Comparison of ENCODE assay signal across 24 mouse cellular contexts in genomic region chr5:3645326-3645725, GRCm38 (mm10). TPM values are rescaled to one million over a fixed set of nuclear protein-coding genes. Genes with fewer than 3 reads are reported as not detected.
DNase-seq lines count a peak whose midpoint lies in the region; ATAC-seq and TF ChIP-seq lines count a peak whose summit lies in the region.
"Had no signal": no experiment of that assay in that cellular context is flagged by ENCODE, and none has a peak within 500 bp of the region (broad histone marks: within the 10 kb centered on the region; RNA-seq: fewer than 3 reads in every experiment).

No protein-coding gene starts in this region.

- peak overlapping the region; percentile 28 for H3K4me2 ChIP-seq in forebrain, embryonic 13.5 days
- no peak overlapping the region for H3K4me2 ChIP-seq in forebrain, postnatal 0 days (ENCODE audit: low read depth)
- H3K4me2 ChIP-seq in kidney, embryonic 15.5 days: peak overlapping the region; percentile 31; the same call in 1 of the 2 replicates
- H3K4me2 ChIP-seq in kidney, embryonic 16.5 days (replicated peaks; ENCODE audit: low read depth, low read length): no peak overlapping the region
- peak overlapping the region; percentile 19; the same call in 1 of the 2 replicates for H3K4me2 ChIP-seq in stomach, embryonic 16.5 days (ENCODE audit: low read depth, low read length)
- H3K4me2 ChIP-seq in stomach, postnatal 0 days (replicated peaks; ENCODE audit: low read depth): no peak overlapping the region
- peak overlapping the region; percentile 11; the same call in 1 of the 2 replicates for H3K4me2 ChIP-seq in neural tube, embryonic 15.5 days

- TF ChIP-seq EP300 in stomach, postnatal 0 days (optimal IDR thresholded peaks at IDR 0.05): no peak

- no peak overlapping the region for H3K9ac ChIP-seq in forebrain, embryonic 13.5 days
- no peak overlapping the region for H3K9ac ChIP-seq in forebrain, postnatal 0 days
- 0 out of 2 replicates have a peak overlapping the region, but pooled peaks have one; percentile 7 for H3K9ac ChIP-seq in kidney, embryonic 15.5 days
- H3K9ac ChIP-seq in kidney, embryonic 16.5 days (replicated peaks; ENCODE audit: low read length): no peak overlapping the region
- H3K9ac ChIP-seq in stomach, embryonic 16.5 days (ENCODE audit: low read length): 0 out of 2 replicates have a peak overlapping the region, but pooled peaks have one; percentile 14
- H3K9ac ChIP-seq in stomach, postnatal 0 days (ENCODE audit: low read length): no peak overlapping the region
- no peak overlapping the region for H3K9ac ChIP-seq in neural tube, embryonic 15.5 days (replicated peaks)

- H3K27ac ChIP-seq in forebrain, embryonic 13.5 days: no peak overlapping the region
- no peak overlapping the region for H3K27ac ChIP-seq in forebrain, postnatal 0 days (ENCODE audit: low read depth, low read length)
- H3K27ac ChIP-seq in kidney, embryonic 15.5 days: no peak overlapping the region
- H3K27ac ChIP-seq in kidney, embryonic 16.5 days (ENCODE audit: low read length): no peak overlapping the region
- H3K27ac ChIP-seq in stomach, embryonic 16.5 days (ENCODE audit: low read length): no peak overlapping the region
- H3K27ac ChIP-seq in stomach, postnatal 0 days (replicated peaks): no peak overlapping the region
- no peak overlapping the region for H3K27ac ChIP-seq in neural tube, embryonic 15.5 days (replicated peaks)
- H3K27ac ChIP-seq: gastrocnemius, adult 2 months had no signal

- WGBS in forebrain, embryonic 13.5 days: 81% methylated on average over 6 of the region's 6 CpGs
- WGBS in forebrain, postnatal 0 days: 84% methylated on average over 6 of the region's 6 CpGs
- 77% methylated on average over 6 of the region's 6 CpGs for WGBS in kidney, embryonic 15.5 days
- WGBS in kidney, embryonic 16.5 days: 82% methylated on average over 6 of the region's 6 CpGs
- WGBS in stomach, embryonic 16.5 days: 73% methylated on average over 6 of the region's 6 CpGs
- 66% methylated on average over 6 of the region's 6 CpGs for WGBS in stomach, postnatal 0 days
- 84% methylated on average over 6 of the region's 6 CpGs for WGBS in neural tube, embryonic 15.5 days

- no peak overlapping the region for H3K4me3 ChIP-seq in forebrain, embryonic 13.5 days
- no peak overlapping the region for H3K4me3 ChIP-seq in forebrain, postnatal 0 days (ENCODE audit: low read depth, low read length)
- no peak overlapping the region for H3K4me3 ChIP-seq in kidney, embryonic 15.5 days (replicated peaks)
- H3K4me3 ChIP-seq in kidney, embryonic 16.5 days (ENCODE audit: low read length): no peak overlapping the region
- no peak overlapping the region; the same call in 1 of the 2 replicates for H3K4me3 ChIP-seq in stomach, embryonic 16.5 days (replicated peaks; ENCODE audit: low read length)
- H3K4me3 ChIP-seq in stomach, postnatal 0 days (ENCODE audit: low read depth, low read length): no peak overlapping the region
- no peak overlapping the region for H3K4me3 ChIP-seq in neural tube, embryonic 15.5 days (replicated peaks)
- H3K4me3 ChIP-seq: gastrocnemius, adult 2 months; myocyte had no signal

- peaks cover 36% of the 10 kb centered on the region for H3K36me3 ChIP-seq in forebrain, embryonic 13.5 days (ENCODE audit: poor library complexity, severe bottlenecking)
- peaks cover 16% of the 10 kb centered on the region for H3K36me3 ChIP-seq in forebrain, postnatal 0 days (ENCODE audit: insufficient read depth)
- peaks cover 48% of the 10 kb centered on the region for H3K36me3 ChIP-seq in kidney, embryonic 15.5 days
- peaks cover 30% of the 10 kb centered on the region for H3K36me3 ChIP-seq in kidney, embryonic 16.5 days (ENCODE audit: insufficient read depth, low read length)
- H3K36me3 ChIP-seq in stomach, embryonic 16.5 days (ENCODE audit: control insufficient read depth, insufficient read depth, low read length): peaks cover 14% of the 10 kb centered on the region
- peaks cover 11% of the 10 kb centered on the region for H3K36me3 ChIP-seq in stomach, postnatal 0 days (ENCODE audit: control insufficient read depth, insufficient read depth, low read length)
- H3K36me3 ChIP-seq in neural tube, embryonic 15.5 days: peaks cover 29% of the 10 kb centered on the region

- no peaks in the 10 kb centered on the region for H3K27me3 ChIP-seq in forebrain, embryonic 13.5 days
- no peaks in the 10 kb centered on the region for H3K27me3 ChIP-seq in forebrain, postnatal 0 days (ENCODE audit: insufficient read depth, low read length)
- no peaks in the 10 kb centered on the region for H3K27me3 ChIP-seq in kidney, embryonic 15.5 days
- H3K27me3 ChIP-seq in kidney, embryonic 16.5 days (ENCODE audit: insufficient read depth, low read length): no peaks in the 10 kb centered on the region
- H3K27me3 ChIP-seq in stomach, embryonic 16.5 days (ENCODE audit: control insufficient read depth, insufficient read depth, low read length): no peaks in the 10 kb centered on the region
- no peaks in the 10 kb centered on the region for H3K27me3 ChIP-seq in stomach, postnatal 0 days (ENCODE audit: control insufficient read depth, insufficient read depth, low read length)
- no peaks in the 10 kb centered on the region for H3K27me3 ChIP-seq in neural tube, embryonic 15.5 days (replicated peaks)
- H3K27me3 ChIP-seq: Patski had no signal

- no peaks in the 10 kb centered on the region for H3K9me3 ChIP-seq in forebrain, embryonic 13.5 days (replicated peaks)
- H3K9me3 ChIP-seq in forebrain, postnatal 0 days (ENCODE audit: low read length): no peaks in the 10 kb centered on the region
- H3K9me3 ChIP-seq in kidney, embryonic 15.5 days (replicated peaks): no peaks in the 10 kb centered on the region
- no peaks in the 10 kb centered on the region for H3K9me3 ChIP-seq in kidney, embryonic 16.5 days (ENCODE audit: low read length)
- no peaks in the 10 kb centered on the region for H3K9me3 ChIP-seq in stomach, embryonic 16.5 days (replicated peaks; ENCODE audit: control insufficient read depth, low read length)
- H3K9me3 ChIP-seq in stomach, postnatal 0 days (ENCODE audit: control insufficient read depth, low read length): no peaks in the 10 kb centered on the region
- H3K9me3 ChIP-seq in neural tube, embryonic 15.5 days (replicated peaks): no peaks in the 10 kb centered on the region

- no peak for ATAC-seq in forebrain, embryonic 13.5 days
- no peak for ATAC-seq in forebrain, postnatal 0 days
- no peak for ATAC-seq in kidney, embryonic 15.5 days (replicated peaks; ENCODE audit: low FRiP score)
- no peak for ATAC-seq in kidney, embryonic 16.5 days (ENCODE audit: low FRiP score, low TSS enrichment)
- ATAC-seq in stomach, embryonic 16.5 days (ENCODE audit: insufficient read depth, low FRiP score): no peak
- no peak for ATAC-seq in stomach, postnatal 0 days (ENCODE audit: low FRiP score, low TSS enrichment)
- no peak for ATAC-seq in neural tube, embryonic 15.5 days (ENCODE audit: low FRiP score)
- ATAC-seq: inflammation-experienced regulatory T-cells, adult 6 months; Patski had no signal

- no peak for TF ChIP-seq CTCF in forebrain, postnatal 0 days (IDR thresholded peaks at IDR 0.05; ENCODE audit: low read depth)
- no peak for TF ChIP-seq CTCF in stomach, postnatal 0 days (IDR thresholded peaks at IDR 0.05; ENCODE audit: low read depth)

- H3K4me1 ChIP-seq in forebrain, embryonic 13.5 days: peaks cover 13% of the 10 kb centered on the region
- H3K4me1 ChIP-seq in forebrain, postnatal 0 days (ENCODE audit: insufficient read depth): no peaks in the 10 kb centered on the region
- peaks cover 11% of the 10 kb centered on the region for H3K4me1 ChIP-seq in kidney, embryonic 15.5 days
- H3K4me1 ChIP-seq in kidney, embryonic 16.5 days (ENCODE audit: insufficient read depth, low read length): peaks cover 6% of the 10 kb centered on the region; the same call in 1 of the 2 replicates
- peaks cover 8% of the 10 kb centered on the region; the same call in 1 of the 2 replicates for H3K4me1 ChIP-seq in stomach, embryonic 16.5 days (ENCODE audit: control insufficient read depth, insufficient read depth, low read length)
- H3K4me1 ChIP-seq in stomach, postnatal 0 days (replicated peaks; ENCODE audit: control insufficient read depth, insufficient read depth): no peaks in the 10 kb centered on the region
- peaks cover 16% of the 10 kb centered on the region for H3K4me1 ChIP-seq in neural tube, embryonic 15.5 days

- DNase-seq in forebrain, postnatal 0 days: no peak
- no peak for DNase-seq in stomach, postnatal 0 days (ENCODE audit: low spot score)
- DNase-seq in left cerebral cortex, postnatal 25 days (ENCODE audit: low spot score in 2 of 2): no peak
- DNase-seq: adrenal gland, postnatal 36 days; cerebellum, adult 9-10 months; embryo, embryonic 11 days; gastrocnemius, adult 2 months; kidney, postnatal 36 days; right cerebral cortex, postnatal 4 days; thymus, adult 2 months had no signal

- intact Hi-C loops in left cerebral cortex, postnatal 25 days (cut with DNase I): loop anchor here (5.0 kb wide), 1 partner anchor 247 kb away; the partner anchor contains the start of gene Mterf1a

RNA-seq across cellular contexts. Expression of gene Tmbim7, which starts 5.7 kb away (rescaled TPM):
- not detected in 2 replicates for polyA plus RNA-seq in forebrain, embryonic 13.5 days (2015; fragmentation: Nextera tagmentation; extraction: Ambion mirVana)
- not detected in 2 replicates for total RNA-seq in forebrain, postnatal 0 days (2014; rRNA removed)
- polyA plus RNA-seq in forebrain, postnatal 0 days (2015; fragmentation: Nextera tagmentation; extraction: Ambion mirVana): not detected in 2 replicates
- polyA plus RNA-seq in kidney, embryonic 15.5 days (2015; fragmentation: Nextera tagmentation; extraction: Ambion mirVana): not detected in 2 replicates
- polyA plus RNA-seq in kidney, embryonic 16.5 days (2015; fragmentation: Nextera tagmentation; extraction: Ambion mirVana): not detected in 2 replicates
- polyA plus RNA-seq in stomach, embryonic 16.5 days (2015; fragmentation: Nextera tagmentation; extraction: Ambion mirVana): not detected in 2 replicates
- polyA plus RNA-seq in stomach, postnatal 0 days (2015; fragmentation: Nextera tagmentation; extraction: Ambion mirVana): not detected in 2 replicates
- polyA plus RNA-seq in neural tube, embryonic 15.5 days (2015; fragmentation: Nextera tagmentation; extraction: Ambion mirVana): not detected in 2 replicates
- not detected for total RNA-seq in left cerebral cortex, postnatal 25 days (2021)
- total RNA-seq: adrenal gland, postnatal 36 days; gastrocnemius, adult 2 months; hematopoietic stem cell, adult 5-6 weeks; layer of hippocampus, postnatal 14 days; left cerebral cortex, postnatal 14 days; megakaryocyte progenitor cell, adult 5-6 weeks had no signal
- polyA plus RNA-seq: forebrain, embryonic 11.5 days; inflammation-experienced regulatory T-cells, adult 6 months; lung, embryonic 16.5 days; myocyte; Patski; thymus, adult 2 months had no signal

RNA-seq across cellular contexts. Expression of gene Gatad1, which starts 11.7 kb away (rescaled TPM):
- polyA plus RNA-seq in forebrain, embryonic 13.5 days (2015; fragmentation: Nextera tagmentation; extraction: Ambion mirVana): 65.8 and 69.3 TPM in 2 replicates
- 109 and 120 TPM in 2 replicates for total RNA-seq in forebrain, postnatal 0 days (2014; rRNA removed)
- 77.6 and 79.0 TPM in 2 replicates for polyA plus RNA-seq in forebrain, postnatal 0 days (2015; fragmentation: Nextera tagmentation; extraction: Ambion mirVana)
- 71.5 and 73.3 TPM in 2 replicates for polyA plus RNA-seq in kidney, embryonic 15.5 days (2015; fragmentation: Nextera tagmentation; extraction: Ambion mirVana)
- 63.7 and 70.5 TPM in 2 replicates for polyA plus RNA-seq in kidney, embryonic 16.5 days (2015; fragmentation: Nextera tagmentation; extraction: Ambion mirVana)
- polyA plus RNA-seq in stomach, embryonic 16.5 days (2015; fragmentation: Nextera tagmentation; extraction: Ambion mirVana): 45.7 and 46.0 TPM in 2 replicates
- 40.4 and 40.6 TPM in 2 replicates for polyA plus RNA-seq in stomach, postnatal 0 days (2015; fragmentation: Nextera tagmentation; extraction: Ambion mirVana)
- polyA plus RNA-seq in neural tube, embryonic 15.5 days (2015; fragmentation: Nextera tagmentation; extraction: Ambion mirVana): 60.7 and 61.3 TPM in 2 replicates
- 100 to 1,000 TPM; 114 to 126 TPM for total RNA-seq in left cerebral cortex, postnatal 25 days (2021)

RNA-seq across cellular contexts. Expression of gene Rbm48, which starts 48.9 kb away (rescaled TPM):
- polyA plus RNA-seq in forebrain, embryonic 13.5 days (2015; fragmentation: Nextera tagmentation; extraction: Ambion mirVana): 16.2 and 16.8 TPM in 2 replicates
- 16.2 and 19.8 TPM in 2 replicates for total RNA-seq in forebrain, postnatal 0 days (2014; rRNA removed)
- 19.1 and 19.6 TPM in 2 replicates for polyA plus RNA-seq in forebrain, postnatal 0 days (2015; fragmentation: Nextera tagmentation; extraction: Ambion mirVana)
- 14.1 and 15.1 TPM in 2 replicates for polyA plus RNA-seq in kidney, embryonic 15.5 days (2015; fragmentation: Nextera tagmentation; extraction: Ambion mirVana)
- polyA plus RNA-seq in kidney, embryonic 16.5 days (2015; fragmentation: Nextera tagmentation; extraction: Ambion mirVana): 14.9 and 16.1 TPM in 2 replicates
- 10.0 and 12.3 TPM in 2 replicates for polyA plus RNA-seq in stomach, embryonic 16.5 days (2015; fragmentation: Nextera tagmentation; extraction: Ambion mirVana)
- 7.0 TPM in 2 replicates for polyA plus RNA-seq in stomach, postnatal 0 days (2015; fragmentation: Nextera tagmentation; extraction: Ambion mirVana)
- polyA plus RNA-seq in neural tube, embryonic 15.5 days (2015; fragmentation: Nextera tagmentation; extraction: Ambion mirVana): 13.5 and 14.0 TPM in 2 replicates
- total RNA-seq in left cerebral cortex, postnatal 25 days (2021): 10 to 100 TPM; 12.1 to 13.6 TPM

RNA-seq across cellular contexts. Expression of gene Pex1, which starts 49.5 kb away (rescaled TPM):
- 21.7 and 24.4 TPM in 2 replicates for polyA plus RNA-seq in forebrain, embryonic 13.5 days (2015; fragmentation: Nextera tagmentation; extraction: Ambion mirVana)
- 16.7 and 20.3 TPM in 2 replicates for total RNA-seq in forebrain, postnatal 0 days (2014; rRNA removed)
- 10.5 and 16.6 TPM in 2 replicates for polyA plus RNA-seq in forebrain, postnatal 0 days (2015; fragmentation: Nextera tagmentation; extraction: Ambion mirVana)
- 16.8 and 18.3 TPM in 2 replicates for polyA plus RNA-seq in kidney, embryonic 15.5 days (2015; fragmentation: Nextera tagmentation; extraction: Ambion mirVana)
- polyA plus RNA-seq in kidney, embryonic 16.5 days (2015; fragmentation: Nextera tagmentation; extraction: Ambion mirVana): 14.3 and 21.1 TPM in 2 replicates
- polyA plus RNA-seq in stomach, embryonic 16.5 days (2015; fragmentation: Nextera tagmentation; extraction: Ambion mirVana): 10.8 and 16.1 TPM in 2 replicates
- polyA plus RNA-seq in stomach, postnatal 0 days (2015; fragmentation: Nextera tagmentation; extraction: Ambion mirVana): 6.2 and 8.7 TPM in 2 replicates
- 23.3 and 24.9 TPM in 2 replicates for polyA plus RNA-seq in neural tube, embryonic 15.5 days (2015; fragmentation: Nextera tagmentation; extraction: Ambion mirVana)
- 10 to 100 TPM; 25.2 to 30.3 TPM for total RNA-seq in left cerebral cortex, postnatal 25 days (2021)

Comparison
In these comparisons a context has a peak if more than half of its experiments do, and no peak if none do; other contexts are left out.
1. H3K4me2 ChIP-seq: peak in forebrain, embryonic 13.5 days (single experiment), kidney, embryonic 15.5 days (single experiment), stomach, embryonic 16.5 days (single experiment) and neural tube, embryonic 15.5 days (single experiment); none in forebrain, postnatal 0 days (single experiment), kidney, embryonic 16.5 days (single experiment) and stomach, postnatal 0 days (single experiment).
2. H3K9ac ChIP-seq: peak in kidney, embryonic 15.5 days (single experiment) and stomach, embryonic 16.5 days (single experiment); none in forebrain, embryonic 13.5 days (single experiment), forebrain, postnatal 0 days (single experiment), kidney, embryonic 16.5 days (single experiment), stomach, postnatal 0 days (single experiment) and neural tube, embryonic 15.5 days (single experiment).